Mouse (Mus musculus): Measurements from ENCODE around the gene Fam120b. TPM values are rescaled to one million over a fixed set of nuclear protein-coding genes. Genes with fewer than 3 reads are reported as not detected.

The Fam120b gene
- polyA plus RNA-seq, 1 experiment from 2014 or later, result 44.5 TPM

- peaks cover 91% of the 10 kb centered on the region for H3K36me3 ChIP-seq
Measured at GRCm38 (mm10) chr17:15421446-15421845, 25.4 kb downstream of the Fam120b start.

DNA sequence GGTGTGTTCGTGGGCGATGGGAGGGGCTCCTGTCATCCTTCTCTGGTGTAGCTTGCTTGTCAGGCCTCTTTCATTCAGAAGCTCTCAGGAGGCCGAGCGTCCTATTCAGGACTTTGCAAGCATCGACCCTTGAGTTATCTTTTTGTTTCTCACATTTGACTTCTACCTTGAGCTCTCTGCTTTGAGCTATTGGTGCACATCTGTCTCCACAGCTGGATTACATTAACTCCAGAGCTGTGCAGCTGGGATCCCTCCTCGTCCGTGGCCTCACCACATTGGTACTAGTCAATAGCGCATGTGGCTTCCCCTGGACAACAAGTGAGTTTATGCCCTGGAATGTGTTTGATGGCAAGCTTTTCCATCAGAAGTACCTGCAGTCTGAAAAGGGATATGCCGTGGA, 26.7 kb downstream of the Fam120b start:
- Histone ChIP-seq H3K27me3 (replicated peaks) (no peaks in the 10 kb centered on the region), H3K27ac (no peak overlapping the region), H3K36me3 (peaks cover 89% of the 10 kb centered on the region), H3K4me3 (no peak overlapping the region), H3K9me3 (no peaks in the 10 kb centered on the region), H3K4me1 (no peaks in the 10 kb centered on the region), H3K9ac (no peak overlapping the region), H3K4me2 (replicated peaks) (no peak overlapping the region)
- 88% methylated on average over 9 of the region's 9 CpGs for whole genome bisulfite sequencing
- no peak for ATAC-seq (ENCODE audit: low FRiP score, low read depth)

More at GRCm38 (mm10) chr17:15421446-15421845, 25.4 kb downstream of the Fam120b start:
- H3K27me3 ChIP-seq (replicated peaks), result no peaks in the 10 kb centered on the region
- no peaks in the 10 kb centered on the region for H3K4me1 ChIP-seq
- no peak overlapping the region for H3K9ac ChIP-seq
- no peaks in the 10 kb centered on the region for H3K9me3 ChIP-seq
- ATAC-seq (ENCODE audit: low FRiP score, low read depth), result no peak
- WGBS, result 97% methylated on average over 6 of the region's 6 CpGs
- no peak overlapping the region for H3K4me3 ChIP-seq
- no peak overlapping the region for H3K4me2 ChIP-seq (replicated peaks)
- no peak overlapping the region for H3K27ac ChIP-seq

- H3K4me2 ChIP-seq (replicated peaks), result no peak overlapping the region
- no peaks in the 10 kb centered on the region for H3K27me3 ChIP-seq (replicated peaks)
- no peak overlapping the region for H3K9ac ChIP-seq
- peaks cover 89% of the 10 kb centered on the region for H3K36me3 ChIP-seq
- 83% methylated on average over 8 of the region's 8 CpGs for WGBS
- H3K4me3 ChIP-seq, result no peak overlapping the region
- H3K27ac ChIP-seq, result no peak overlapping the region
- no peak for ATAC-seq (ENCODE audit: low FRiP score, low read depth)
- H3K4me1 ChIP-seq, result no peaks in the 10 kb centered on the region
- H3K9me3 ChIP-seq, result no peaks in the 10 kb centered on the region
Measured at GRCm38 (mm10) chr17:15423080-15423765, 27.2 kb downstream of the Fam120b start.

DNA sequence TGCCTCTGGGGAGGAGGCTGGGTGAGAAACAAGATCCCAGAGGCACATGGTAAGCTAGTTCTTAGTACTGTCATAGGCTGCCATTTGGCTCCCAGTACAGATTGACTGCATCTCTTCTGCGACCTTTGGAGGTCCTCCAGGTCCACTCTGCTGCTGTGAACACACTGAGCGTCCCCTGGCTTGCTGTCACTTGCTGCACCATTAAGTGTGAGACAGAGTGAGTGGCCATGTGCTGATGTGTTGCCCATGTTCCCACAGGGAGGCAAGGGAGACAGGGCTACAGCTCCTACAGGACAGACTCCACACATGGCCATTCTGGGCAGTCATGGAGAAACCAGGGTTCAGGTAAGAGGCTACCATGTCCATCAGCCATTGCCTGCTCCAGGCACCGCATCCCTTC, 29.9 kb downstream of the Fam120b start:
- no peaks in the 10 kb centered on the region for H3K4me1 ChIP-seq
- WGBS, result 88% methylated on average over 3 of the region's 3 CpGs
- ATAC-seq (ENCODE audit: low FRiP score, low read depth), result no peak
- no peaks in the 10 kb centered on the region for H3K27me3 ChIP-seq (replicated peaks)
- no peaks in the 10 kb centered on the region for H3K9me3 ChIP-seq
- H3K4me3 ChIP-seq, result no peak overlapping the region
- H3K27ac ChIP-seq, result no peak overlapping the region
- H3K4me2 ChIP-seq (replicated peaks), result no peak overlapping the region
- H3K36me3 ChIP-seq, result peaks cover 87% of the 10 kb centered on the region
- H3K9ac ChIP-seq, result no peak overlapping the region

DNA sequence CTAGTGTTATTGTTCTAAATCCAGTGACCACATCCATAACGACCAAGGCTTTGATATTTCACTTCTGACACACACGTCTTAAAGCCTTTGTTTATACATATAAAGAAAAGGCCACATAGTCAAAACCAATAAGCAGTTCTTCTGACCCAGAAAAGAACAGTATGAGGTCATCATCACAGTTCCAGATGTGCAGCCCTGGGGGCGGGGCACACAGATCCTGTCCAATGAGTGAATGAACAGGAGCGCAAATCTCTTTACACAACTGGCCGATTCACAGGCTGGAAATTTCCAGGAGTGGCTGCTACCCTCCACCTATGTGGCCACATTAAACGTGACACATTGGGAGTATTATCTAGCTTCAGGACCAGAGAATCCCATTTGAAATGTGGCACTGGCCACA, 33.4 kb downstream of the Fam120b start:
- H3K27ac ChIP-seq, result no peak overlapping the region
- H3K9me3 ChIP-seq, result no peaks in the 10 kb centered on the region

DNA sequence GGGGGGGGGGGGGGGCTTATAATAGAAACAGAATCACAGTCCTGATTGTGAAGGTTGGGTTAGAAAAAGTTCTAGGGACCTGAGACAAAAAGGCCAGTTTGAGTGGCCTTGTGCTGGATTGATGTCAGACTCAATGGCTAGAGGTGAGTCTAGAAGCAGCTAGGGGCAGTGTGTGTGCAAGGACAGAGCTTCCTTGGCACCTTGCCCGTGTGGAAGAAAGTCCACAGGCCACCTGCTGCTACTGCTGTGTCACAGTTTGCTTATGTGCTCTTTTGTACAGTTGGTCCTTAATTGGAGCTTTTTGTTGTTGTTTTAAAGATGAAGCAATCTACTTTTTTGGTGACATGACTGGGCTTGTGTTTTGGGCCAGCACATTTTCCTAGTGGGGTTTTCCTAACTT, 33.9 kb downstream of the Fam120b start:
- ATAC-seq (ENCODE audit: low FRiP score, low read depth), result no peak
- H3K27me3 ChIP-seq (replicated peaks), result no peaks in the 10 kb centered on the region
- H3K9me3 ChIP-seq, result no peaks in the 10 kb centered on the region
- no peak overlapping the region for H3K9ac ChIP-seq
- H3K27ac ChIP-seq, result no peak overlapping the region
- WGBS, result 46% methylated on average over 1 of the region's 1 CpGs
- no peak overlapping the region for H3K4me2 ChIP-seq (replicated peaks)
- H3K4me1 ChIP-seq, result no peaks in the 10 kb centered on the region
- peaks cover 77% of the 10 kb centered on the region for H3K36me3 ChIP-seq
- H3K4me3 ChIP-seq, result no peak overlapping the region

More for the DNA sequence above, 33.4 kb downstream of the Fam120b start:
- no peak for ATAC-seq (ENCODE audit: low FRiP score, low read depth)
- Histone ChIP-seq H3K9ac (no peak overlapping the region), H3K4me3 (no peak overlapping the region), H3K4me1 (no peaks in the 10 kb centered on the region), H3K27me3 (replicated peaks) (no peaks in the 10 kb centered on the region), H3K36me3 (peaks cover 76% of the 10 kb centered on the region), H3K4me2 (replicated peaks) (no peak overlapping the region)
- 87% methylated on average over 6 of the region's 6 CpGs for WGBS

- Histone ChIP-seq H3K36me3 (peaks cover 66% of the 10 kb centered on the region), H3K9me3 (no peaks in the 10 kb centered on the region), H3K4me2 (replicated peaks) (no peak overlapping the region), H3K27ac (no peak overlapping the region), H3K27me3 (replicated peaks) (no peaks in the 10 kb centered on the region), H3K4me1 (no peaks in the 10 kb centered on the region), H3K9ac (no peak overlapping the region), H3K4me3 (no peak overlapping the region)
- WGBS, result 66% methylated on average over 5 of the region's 5 CpGs
- no peak for ATAC-seq (ENCODE audit: low FRiP score, low read depth)
Measured at GRCm38 (mm10) chr17:15431021-15431514, 35.1 kb downstream of the Fam120b start.

GRCm38 (mm10) chr17:15431551-15431950, 35.5 kb downstream of the Fam120b start:
- Histone ChIP-seq H3K36me3 (peaks cover 65% of the 10 kb centered on the region), H3K27ac (no peak overlapping the region), H3K4me1 (no peaks in the 10 kb centered on the region), H3K9ac (no peak overlapping the region), H3K9me3 (no peaks in the 10 kb centered on the region), H3K4me3 (no peak overlapping the region), H3K4me2 (replicated peaks) (no peak overlapping the region), H3K27me3 (replicated peaks) (no peaks in the 10 kb centered on the region)
- ATAC-seq (ENCODE audit: low FRiP score, low read depth), result no peak
- 94% methylated on average over 4 of the region's 4 CpGs for WGBS

DNA sequence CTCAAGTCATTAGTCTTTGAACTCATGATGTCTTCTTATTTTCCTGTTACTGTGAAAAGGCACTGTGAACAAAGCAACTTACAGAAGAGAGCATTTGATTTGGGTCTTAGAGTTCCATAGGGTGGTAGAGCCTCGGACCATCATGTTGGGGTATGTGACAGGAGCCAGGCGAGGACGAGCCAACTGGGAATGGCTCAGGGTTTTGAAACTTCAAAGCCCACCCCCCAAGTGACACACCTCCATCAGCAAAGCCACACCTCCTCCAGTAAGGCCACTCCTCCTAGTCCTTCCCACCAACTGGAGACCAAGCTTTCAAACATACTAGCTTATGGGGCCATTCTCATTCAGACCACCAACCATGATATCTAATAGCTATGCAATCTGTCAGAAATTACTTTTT, 36.0 kb downstream of the Fam120b start:
- WGBS, result 84% methylated on average over 3 of the region's 3 CpGs

DNA sequence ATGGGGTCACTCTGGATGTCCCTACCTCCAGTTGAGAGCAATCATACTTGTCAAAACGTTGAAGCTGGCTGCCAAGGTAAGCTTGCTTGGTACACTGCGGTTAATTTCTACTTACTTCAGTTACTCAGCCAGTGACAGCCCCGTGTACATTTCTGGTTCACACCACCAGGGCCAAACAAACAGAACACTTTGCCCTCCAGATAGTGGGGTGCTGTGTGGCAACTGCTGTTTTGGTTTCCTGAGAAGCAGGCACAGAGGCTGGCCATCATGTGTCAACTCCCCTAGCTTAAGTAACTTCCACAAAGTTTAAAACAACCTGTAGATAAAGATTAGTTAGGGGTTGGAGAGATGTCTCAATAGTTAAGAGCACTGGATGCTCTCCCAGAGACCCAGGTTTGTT, 38.7 kb downstream of the Fam120b start:
- Histone ChIP-seq H3K27ac (no peak overlapping the region), H3K9me3 (no peaks in the 10 kb centered on the region), H3K4me2 (replicated peaks) (no peak overlapping the region), H3K4me3 (no peak overlapping the region), H3K27me3 (replicated peaks) (no peaks in the 10 kb centered on the region), H3K4me1 (no peaks in the 10 kb centered on the region), H3K9ac (no peak overlapping the region), H3K36me3 (peaks cover 35% of the 10 kb centered on the region)
- ATAC-seq (ENCODE audit: low FRiP score, low read depth), result no peak
- WGBS, result 80% methylated on average over 3 of the region's 3 CpGs

More for the DNA sequence above, 36.0 kb downstream of the Fam120b start:
- Histone ChIP-seq H3K4me2 (replicated peaks) (no peak overlapping the region), H3K9me3 (no peaks in the 10 kb centered on the region), H3K27ac (no peak overlapping the region), H3K4me3 (no peak overlapping the region), H3K36me3 (peaks cover 60% of the 10 kb centered on the region), H3K4me1 (no peaks in the 10 kb centered on the region), H3K27me3 (replicated peaks) (no peaks in the 10 kb centered on the region), H3K9ac (no peak overlapping the region)
- no peak for ATAC-seq (ENCODE audit: low FRiP score, low read depth)

GRCm38 (mm10) chr17:15440067-15440462, 44.1 kb downstream of the Fam120b start:
- Histone ChIP-seq H3K4me3 (no peak overlapping the region), H3K27ac (no peak overlapping the region), H3K4me1 (peaks cover 15% of the 10 kb centered on the region), H3K4me2 (replicated peaks) (peak overlapping the region; percentile 35), H3K9ac (no peak overlapping the region), H3K9me3 (no peaks in the 10 kb centered on the region), H3K27me3 (replicated peaks) (no peaks in the 10 kb centered on the region), H3K36me3 (no peaks in the 10 kb centered on the region)
- no peak for ATAC-seq (ENCODE audit: low FRiP score, low read depth)
- 54% methylated on average over 8 of the region's 8 CpGs for WGBS

GRCm38 (mm10) chr17:15440463-15441121, 44.6 kb downstream of the Fam120b start:
- H3K9me3 ChIP-seq, result no peaks in the 10 kb centered on the region
- peak; percentile 95 for ATAC-seq (ENCODE audit: low FRiP score, low read depth)
- no peaks in the 10 kb centered on the region for H3K27me3 ChIP-seq (replicated peaks)
- peak overlapping the region; percentile 35 for H3K4me2 ChIP-seq (replicated peaks)
- H3K9ac ChIP-seq, result no peak overlapping the region
- WGBS, result 4% methylated on average over 11 of the region's 11 CpGs
- no peak overlapping the region for H3K27ac ChIP-seq
- no peak overlapping the region for H3K4me3 ChIP-seq
- H3K36me3 ChIP-seq, result no peaks in the 10 kb centered on the region
- H3K4me1 ChIP-seq, result peaks cover 15% of the 10 kb centered on the region

Measured in neural tube, embryonic 12.5 days (tissue).